Mouse (Mus musculus) spleen, adult 2 months (tissue): ENCODE measurements at regions not wholly inside any gene's neighbourhood (a gene's known extent, or its start where the extent isn't known, plus 50 kb on each side); places are given as distances from the start of the nearest gene placed in this dataset.

ENCODE experiments used
- DNase-seq, 2 experiments: peaks; one replicate each; pipeline versions ENCODE4 v3.0.0 to v3.0.0-alpha.2; 2012 to 2021; ENCODE audit warnings: low spot score in 2 of 2, low read depth in 1 of 2
- H3K27ac ChIP-seq: fragments of 200-500 bp; 2 replicates; pipeline ENCODE4 v1.5.1; 2012; ENCODE audit warnings: low read length, inconsistent platforms; ENCODE audit not compliant: insufficient read depth
- H3K27me3 ChIP-seq: fragments of 200-500 bp; 2 replicates; pipeline ENCODE4 v1.6.1; 2012; ENCODE audit warnings: mild to moderate bottlenecking, moderate library complexity, low read length, inconsistent platforms; ENCODE audit not compliant: control insufficient read depth, insufficient read depth
- H3K36me3 ChIP-seq: fragments of 200-500 bp; 2 replicates; pipeline ENCODE4 v1.6.1; 2012; ENCODE audit warnings: mild to moderate bottlenecking, low read length, inconsistent platforms; ENCODE audit not compliant: control insufficient read depth, insufficient read depth
- H3K4me1 ChIP-seq: fragments of 200-500 bp; 2 replicates; pipeline ENCODE4 v1.6.1; 2011; ENCODE audit warnings: inconsistent platforms; ENCODE audit not compliant: control insufficient read depth, insufficient read depth, insufficient read length
- H3K4me3 ChIP-seq: fragments of 200-500 bp; 2 replicates; pipeline ENCODE4 v1.5.1; 2011; ENCODE audit warnings: mild to moderate bottlenecking, inconsistent platforms; ENCODE audit not compliant: insufficient read depth, insufficient read length; ENCODE audit errors: extremely low read depth
- CTCF ChIP-seq: fragments of 200-500 bp; IDR thresholded peaks from 2 replicates; pipeline ENCODE4 v1.5.1; 2011; ENCODE audit warnings: mild to moderate bottlenecking, inconsistent platforms; ENCODE audit not compliant: insufficient read depth, insufficient read length, insufficient replicate concordance; ENCODE audit errors: extremely low read depth
- POLR2A ChIP-seq: fragments of 200-500 bp; IDR thresholded peaks from 2 replicates; pipeline ENCODE4 v1.6.1; 2011; ENCODE audit warnings: low read depth, low read length, inconsistent platforms
- WGBS: fragments of 180-500 bp; shearing (Covaris S2); methylation state at CpG from one replicate; pipeline ENCODE4 v1.1.7; 2018; 5-methylcytosine and 5-hydroxymethylcytosine counted together

GRCm38 (mm10) chr2:169502717-169503597, 84.6 kb downstream of the Gm11011 start:
- DNase-seq = no peak
- Histone ChIP-seq H3K36me3 (no peaks in the 10 kb centered on the region), H3K27me3 (no peaks in the 10 kb centered on the region), H3K27ac (no peak overlapping the region), H3K4me3 (no peak overlapping the region), H3K4me1 (no peaks in the 10 kb centered on the region)
- no peak for TF ChIP-seq POLR2A
- no peak for TF ChIP-seq CTCF
- WGBS = 88% methylated on average over 19 of the region's 19 CpGs

- WGBS = 91% methylated on average over 11 of the region's 11 CpGs
These were observed 85.7 kb downstream of the Gm11011 start for GRCm38 (mm10) chr2:169501736-169502340.

GRCm38 (mm10) chr2:169495368-169495767, 92.2 kb downstream of the Gm11011 start:
- Histone ChIP-seq H3K27ac (no peak overlapping the region), H3K36me3 (no peaks in the 10 kb centered on the region), H3K4me1 (no peaks in the 10 kb centered on the region), H3K4me3 (no peak overlapping the region), H3K27me3 (no peaks in the 10 kb centered on the region)
- TF ChIP-seq CTCF (no peak), POLR2A (no peak)
- WGBS = 89% methylated on average over 10 of the region's 10 CpGs
- DNase-seq = no peak

More at GRCm38 (mm10) chr2:169501736-169502340, 85.7 kb downstream of the Gm11011 start:
- Histone ChIP-seq H3K27me3 (no peaks in the 10 kb centered on the region), H3K27ac (no peak overlapping the region), H3K4me1 (no peaks in the 10 kb centered on the region), H3K36me3 (no peaks in the 10 kb centered on the region), H3K4me3 (no peak overlapping the region)
- TF ChIP-seq POLR2A = no peak
- no peak for TF ChIP-seq CTCF
- DNase-seq = no peak

- Histone ChIP-seq H3K4me1 (no peaks in the 10 kb centered on the region), H3K36me3 (no peaks in the 10 kb centered on the region), H3K27me3 (no peaks in the 10 kb centered on the region), H3K27ac (no peak overlapping the region), H3K4me3 (no peak overlapping the region)
- no peak for DNase-seq
- TF ChIP-seq CTCF (no peak), POLR2A (no peak)
- whole genome bisulfite sequencing = 95% methylated on average over 11 of the region's 11 CpGs
These were observed 92.8 kb downstream of the Gm11011 start for GRCm38 (mm10) chr2:169494503-169495311.

- H3K27me3 ChIP-seq = no peaks in the 10 kb centered on the region
- no peaks in the 10 kb centered on the region for H3K36me3 ChIP-seq
- WGBS = 87% methylated on average over 16 of the region's 16 CpGs
- no peak overlapping the region for H3K4me3 ChIP-seq
- TF ChIP-seq POLR2A = no peak
- TF ChIP-seq CTCF = no peak
- no peaks in the 10 kb centered on the region for H3K4me1 ChIP-seq
- no peak overlapping the region for H3K27ac ChIP-seq
- DNase-seq = no peak
These were observed 93.8 kb downstream of the Gm11011 start for GRCm38 (mm10) chr2:169493609-169494275.

- DNase-seq = no peak
- WGBS = 68% methylated on average over 8 of the region's 8 CpGs
These were observed 103.6 kb downstream of the Gm11011 start for GRCm38 (mm10) chr2:169483934-169484333.

More at GRCm38 (mm10) chr2:169483934-169484333, 103.6 kb downstream of the Gm11011 start:
- no peaks in the 10 kb centered on the region for H3K27me3 ChIP-seq
- H3K27ac ChIP-seq = no peak overlapping the region
- H3K4me1 ChIP-seq = no peaks in the 10 kb centered on the region
- H3K4me3 ChIP-seq = no peak overlapping the region
- TF ChIP-seq CTCF (no peak), POLR2A (no peak)
- H3K36me3 ChIP-seq = no peaks in the 10 kb centered on the region
